Comparison of ENCODE assay signal across 8 mouse cellular contexts in genomic region chr13:69559291-69559961, GRCm38 (mm10). TPM values are rescaled to one million over a fixed set of nuclear protein-coding genes. Genes with fewer than 3 reads are reported as not detected.
A peak's percentile ranks its signal among the peaks of the same experiment; 100 is the strongest.
DNase-seq lines count a peak whose midpoint lies in the region; ATAC-seq lines count a peak whose summit lies in the region.
"Had no signal": no experiment of that assay in that cellular context is flagged by ENCODE, and none has a peak within 500 bp of the region (broad histone marks: within the 10 kb centered on the region; RNA-seq: fewer than 3 reads in every experiment).

No protein-coding gene starts in this region.

- no peak overlapping the region for H3K27ac ChIP-seq in forebrain, embryonic 16.5 days (ENCODE audit: low read length)
- H3K27ac ChIP-seq: liver, embryonic 15.5 days had no signal

- no peaks in the 10 kb centered on the region for H3K36me3 ChIP-seq in forebrain, embryonic 16.5 days (ENCODE audit: control insufficient read depth, insufficient read depth)
- H3K36me3 ChIP-seq: liver, embryonic 15.5 days had no signal

- no peak overlapping the region for H3K9ac ChIP-seq in forebrain, embryonic 16.5 days (replicated peaks; ENCODE audit: low read depth, low read length)
- H3K9ac ChIP-seq: liver, embryonic 15.5 days had no signal

- no peak overlapping the region for H3K4me2 ChIP-seq in forebrain, embryonic 16.5 days (ENCODE audit: low read length)
- H3K4me2 ChIP-seq: liver, embryonic 15.5 days had no signal

- intact Hi-C loops in left cerebral cortex, postnatal 4 days (cut with DNase I), result loop anchor here (10.0 kb wide), 1 partner anchor 105 kb away; no protein-coding TSS in a partner anchor
- intact Hi-C loops in left cerebral cortex, postnatal 14 days (cut with DNase I), result loop anchor here (5.0 kb wide), 1 partner anchor 43 kb away; no protein-coding TSS in a partner anchor

- no peak overlapping the region for H3K4me3 ChIP-seq in forebrain, embryonic 16.5 days (replicated peaks; ENCODE audit: low read length)
- H3K4me3 ChIP-seq: liver, embryonic 15.5 days had no signal

- H3K27me3 ChIP-seq in forebrain, embryonic 16.5 days (replicated peaks; ENCODE audit: control insufficient read depth, insufficient read depth, low read length), result no peaks in the 10 kb centered on the region
- H3K27me3 ChIP-seq: liver, embryonic 15.5 days had no signal

- peak; percentile 49; the same call in 1 of the 2 replicates for ATAC-seq in forebrain, embryonic 16.5 days
- 0 out of 2 replicates have a peak, but pooled peaks have one; percentile 30 for ATAC-seq in megakaryocyte-erythroid progenitor cell, adult 5-6 weeks (replicated peaks; ENCODE audit: low FRiP score, low TSS enrichment, poor library complexity, severe bottlenecking)

- H3K9me3 ChIP-seq in forebrain, embryonic 16.5 days (ENCODE audit: control insufficient read depth, low read length), result no peaks in the 10 kb centered on the region
- H3K9me3 ChIP-seq: liver, embryonic 15.5 days had no signal

- DNase-seq in left cerebral cortex, postnatal 4 days, result peak; percentile 46
- no peak for DNase-seq in left cerebral cortex, postnatal 14 days (ENCODE audit: low spot score in 2 of 2)
- peak; percentile 85 for DNase-seq in retina, postnatal 1 day
- no peak for DNase-seq in adrenal gland, adult 8-10 months
- no peak for DNase-seq in right cerebral cortex, adult 18-20 months

- 33% methylated on average over 13 of the region's 13 CpGs for WGBS in forebrain, embryonic 16.5 days

- 0 out of 2 replicates have a peak, but pooled peaks cover 2% of the 10 kb centered on the region for H3K4me1 ChIP-seq in forebrain, embryonic 16.5 days (replicated peaks; ENCODE audit: control insufficient read depth, insufficient read depth, low read length)
- H3K4me1 ChIP-seq: liver, embryonic 15.5 days had no signal

RNA-seq across cellular contexts. Expression of gene Tent4a, which starts 25.0 kb away (rescaled TPM):
- total RNA-seq in left cerebral cortex, postnatal 4 days (2021), result 10 to 100 TPM; 49.2 to 49.7 TPM
- total RNA-seq in left cerebral cortex, postnatal 14 days (2021), result 10 to 100 TPM; 36.8 to 37.4 TPM
- 7.5 and 9.0 TPM in 2 replicates for polyA plus RNA-seq in forebrain, embryonic 16.5 days (2015; fragmentation: Nextera tagmentation; extraction: Ambion mirVana)
- total RNA-seq in megakaryocyte-erythroid progenitor cell, adult 5-6 weeks (2014; fragmentation: Nextera tagmentation), result 19.5 and 24.2 TPM in 2 replicates
- 13.5 and 14.0 TPM in 2 replicates for total RNA-seq in megakaryocyte-erythroid progenitor cell, adult 5-6 weeks (2017)
- total RNA-seq in adrenal gland, adult 8-10 months (2022), result 10 to 100 TPM; 22.6 to 24.5 (median 23.7) TPM

RNA-seq across cellular contexts. Expression of gene Nsun2, which starts 25.9 kb away (rescaled TPM):
- 10 to 100 TPM; 84.5 to 89.7 TPM for total RNA-seq in left cerebral cortex, postnatal 4 days (2021)
- 10 to 100 TPM; 64.2 to 68.9 TPM for total RNA-seq in left cerebral cortex, postnatal 14 days (2021)
- 90.8 and 95.3 TPM in 2 replicates for polyA plus RNA-seq in forebrain, embryonic 16.5 days (2015; fragmentation: Nextera tagmentation; extraction: Ambion mirVana)
- total RNA-seq in megakaryocyte-erythroid progenitor cell, adult 5-6 weeks (2014; fragmentation: Nextera tagmentation), result 194 and 202 TPM in 2 replicates
- 324 and 335 TPM in 2 replicates for total RNA-seq in megakaryocyte-erythroid progenitor cell, adult 5-6 weeks (2017)
- 10 to 100 TPM; 82.8 to 94.0 (median 84.4) TPM for total RNA-seq in adrenal gland, adult 8-10 months (2022)

RNA-seq across cellular contexts. Expression of gene Srd5a1, which starts 51.8 kb away (rescaled TPM):
- total RNA-seq in left cerebral cortex, postnatal 4 days (2021), result 10 to 100 TPM; 16.5 to 18.9 TPM
- total RNA-seq in left cerebral cortex, postnatal 14 days (2021), result 10 to 100 TPM; 14.5 TPM
- polyA plus RNA-seq in forebrain, embryonic 16.5 days (2015; fragmentation: Nextera tagmentation; extraction: Ambion mirVana), result 25.6 and 27.5 TPM in 2 replicates
- total RNA-seq in megakaryocyte-erythroid progenitor cell, adult 5-6 weeks (2014; fragmentation: Nextera tagmentation), result 3.8 and 4.7 TPM in 2 replicates
- total RNA-seq in megakaryocyte-erythroid progenitor cell, adult 5-6 weeks (2017), result 2.6 and 3.0 TPM in 2 replicates
- total RNA-seq in adrenal gland, adult 8-10 months (2022), result 10 to 100 TPM in 3 of 4 experiments, 1 to 10 TPM in 1; 8.2 to 24.0 (median 13.0) TPM

Comparison
In these comparisons a context has a peak if more than half of its experiments do, and no peak if none do; other contexts are left out.
1. DNase-seq: peak in left cerebral cortex, postnatal 4 days (single experiment) and retina, postnatal 1 day (single experiment); none in left cerebral cortex, postnatal 14 days (0 of 2), adrenal gland, adult 8-10 months (single experiment) and right cerebral cortex, adult 18-20 months (single experiment).